Mouse (Mus musculus) erythroblast, embryonic 14.5 days (primary cell): ENCODE data around the gene Il12a.

ENCODE experiments used
- GATA1 ChIP-seq: IDR thresholded peaks from 2 replicates; pipeline ENCODE4 v1.6.1; 2012; ENCODE audit warnings: low read length, inconsistent platforms, mixed read lengths
- TAL1 ChIP-seq: IDR thresholded peaks from 3 replicates; pipeline ENCODE4 v1.6.1; 2012; ENCODE audit warnings: low read length, inconsistent platforms, mixed read lengths

DNA sequence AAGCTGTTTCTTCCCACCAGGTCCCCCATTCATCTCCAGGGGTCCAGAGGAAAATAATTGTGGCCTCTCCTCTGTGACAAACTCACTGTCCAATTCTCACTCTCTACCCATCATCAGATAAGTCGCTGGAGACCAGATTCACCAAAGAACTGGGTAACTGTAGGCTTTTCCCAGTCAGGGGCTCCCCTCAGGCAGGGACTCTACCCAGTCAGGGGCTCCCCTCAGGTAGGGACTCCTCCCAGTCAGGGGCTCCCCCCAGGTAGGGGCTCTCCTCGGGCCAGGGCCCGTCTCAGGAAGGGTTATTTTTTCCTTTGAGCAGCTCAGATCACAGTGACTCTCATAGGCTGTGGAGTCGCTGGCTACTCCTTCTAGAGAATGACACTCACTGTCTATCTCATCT is 9.6 kb downstream of the Il12a start:
- TF ChIP-seq TAL1 = no peak
- TF ChIP-seq GATA1 = no peak
